Mouse (Mus musculus): ENCODE measurements at regions not wholly inside any gene's neighbourhood (a gene's known extent, or its start where the extent isn't known, plus 50 kb on each side); places are given as distances from the start of the nearest gene placed in this dataset.

- TF ChIP-seq FLI1 (IDR thresholded peaks at IDR 0.05; ENCODE audit: low read length) (no peak), GATA1 (IDR thresholded peaks at IDR 0.05; ENCODE audit: borderline replicate concordance, low read length) (no peak)
- Histone ChIP-seq H3K27me3 (replicated peaks) (peaks cover 8% of the 10 kb centered on the region), H3K4me3 (replicated peaks) (no peak overlapping the region), H3K36me3 (replicated peaks; ENCODE audit: low read length) (no peaks in the 10 kb centered on the region), H3K4me1 (peaks cover 8% of the 10 kb centered on the region), H3K9me3 (peaks cover 11% of the 10 kb centered on the region)
Measured at GRCm38 (mm10) chr12:32299714-32300113, 78.8 kb upstream of the Ccdc71l start.

GRCm38 (mm10) chr12:32305736-32306135 lies 72.8 kb upstream of the Ccdc71l start:
- Histone ChIP-seq H3K36me3 (replicated peaks; ENCODE audit: low read length) (no peaks in the 10 kb centered on the region), H3K4me1 (peaks cover 35% of the 10 kb centered on the region), H3K27me3 (replicated peaks) (no peaks in the 10 kb centered on the region), H3K9me3 (no peaks in the 10 kb centered on the region), H3K4me3 (replicated peaks) (no peak overlapping the region)
- no peak for TF ChIP-seq GATA1 (IDR thresholded peaks at IDR 0.05; ENCODE audit: borderline replicate concordance, low read length)
- no peak for TF ChIP-seq FLI1 (IDR thresholded peaks at IDR 0.05; ENCODE audit: low read length)

DNA sequence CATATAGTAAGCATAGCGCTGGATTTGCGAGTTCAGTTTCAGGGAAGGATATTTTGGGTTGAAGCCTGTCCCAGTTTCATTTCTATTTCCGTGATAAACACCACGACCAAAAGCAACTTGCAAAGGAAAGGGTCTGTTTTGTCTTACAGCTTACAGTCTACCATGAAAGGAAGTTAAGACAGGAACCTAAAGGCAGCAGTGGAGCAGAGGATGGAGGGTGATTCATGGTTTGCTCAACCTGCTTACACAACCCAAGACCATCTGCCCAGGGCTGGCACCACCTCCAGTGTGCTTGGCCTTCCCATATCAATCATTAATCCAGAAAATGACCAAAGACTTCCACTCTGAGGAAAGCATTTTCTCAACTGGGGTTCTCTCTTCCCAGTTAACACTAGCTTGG lies 72.2 kb upstream of the Ccdc71l start:
- Histone ChIP-seq H3K4me1 (peaks cover 35% of the 10 kb centered on the region), H3K27me3 (replicated peaks) (no peaks in the 10 kb centered on the region), H3K9me3 (no peaks in the 10 kb centered on the region), H3K36me3 (replicated peaks; ENCODE audit: low read length) (no peaks in the 10 kb centered on the region), H3K4me3 (replicated peaks) (no peak overlapping the region)
- no peak for TF ChIP-seq GATA1 (IDR thresholded peaks at IDR 0.05; ENCODE audit: borderline replicate concordance, low read length)
- no peak for TF ChIP-seq FLI1 (IDR thresholded peaks at IDR 0.05; ENCODE audit: low read length)

GRCm38 (mm10) chr12:32307280-32308006 lies 71.1 kb upstream of the Ccdc71l start:
- Histone ChIP-seq H3K9me3 (no peaks in the 10 kb centered on the region), H3K4me1 (peaks cover 35% of the 10 kb centered on the region), H3K36me3 (replicated peaks; ENCODE audit: low read length) (no peaks in the 10 kb centered on the region), H3K4me3 (replicated peaks) (no peak overlapping the region), H3K27me3 (replicated peaks) (no peaks in the 10 kb centered on the region)
- TF ChIP-seq GATA1 (IDR thresholded peaks at IDR 0.05; ENCODE audit: borderline replicate concordance, low read length), result no peak

- Histone ChIP-seq H3K27me3 (replicated peaks) (no peaks in the 10 kb centered on the region), H3K9me3 (peaks cover 4% of the 10 kb centered on the region), H3K4me1 (peaks cover 4% of the 10 kb centered on the region), H3K4me3 (replicated peaks) (no peak overlapping the region), H3K36me3 (replicated peaks; ENCODE audit: low read length) (no peaks in the 10 kb centered on the region)
- TF ChIP-seq GATA1 (IDR thresholded peaks at IDR 0.05; ENCODE audit: borderline replicate concordance, low read length), result no peak
- TF ChIP-seq FLI1 (IDR thresholded peaks at IDR 0.05; ENCODE audit: low read length), result no peak
Measured at GRCm38 (mm10) chr12:32315099-32315783, 63.3 kb upstream of the Ccdc71l start.
